Mouse (Mus musculus) midbrain, embryonic 14.5 days (tissue): ENCODE measurements around the gene Cdkn2b. TPM values are rescaled to one million over a fixed set of nuclear protein-coding genes. Genes with fewer than 3 reads are reported as not detected.

Experiments
- ATAC-seq: fragments of 200-750 bp; cut with Nextera tagmentation; 2 replicates; pipeline ENCODE4 v1.8.0; 2017; ENCODE audit warnings: moderate number of reproducible peaks, moderate library complexity; ENCODE audit not compliant: low FRiP score, low TSS enrichment
- DNase-seq: peaks from one replicate; pipeline ENCODE4 v3.0.0-alpha.2; 2015
- H3K27ac ChIP-seq: fragments of 300-500 bp; sonication (generic); replicated peaks from 2 replicates; pipeline ENCODE4 v1.5.1; 2014; ENCODE audit warnings: mild to moderate bottlenecking, low read depth, low read length, moderate library complexity
- H3K27me3 ChIP-seq: fragments of 300-500 bp; sonication (generic); 2 replicates; pipeline ENCODE4 v1.6.1; 2014; ENCODE audit warnings: low read length, control low read depth, mixed read lengths; ENCODE audit not compliant: control insufficient read depth, insufficient read depth
- H3K36me3 ChIP-seq: fragments of 300-500 bp; sonication (generic); 2 replicates; pipeline ENCODE4 v1.6.1; 2014; ENCODE audit warnings: low read length, control low read depth; ENCODE audit not compliant: control insufficient read depth, insufficient read depth
- H3K4me1 ChIP-seq: fragments of 300-500 bp; sonication (generic); 2 replicates; pipeline ENCODE4 v1.6.1; 2014; ENCODE audit warnings: mild to moderate bottlenecking, antibody characterized with exemption, low read length, control low read depth; ENCODE audit not compliant: control insufficient read depth, insufficient read depth
- H3K4me2 ChIP-seq: fragments of 300-500 bp; sonication (generic); 2 replicates; pipeline ENCODE4 v1.6.1; 2014; ENCODE audit warnings: mild to moderate bottlenecking, low read length, moderate library complexity
- H3K4me3 ChIP-seq: fragments of 300-500 bp; sonication (generic); replicated peaks from 2 replicates; pipeline ENCODE4 v1.5.1; 2014; ENCODE audit warnings: low read depth, low read length
- H3K9ac ChIP-seq: fragments of 300-500 bp; sonication (generic); replicated peaks from 2 replicates; pipeline ENCODE4 v1.6.1; 2014; ENCODE audit warnings: mild to moderate bottlenecking, low read length, moderate library complexity
- H3K9me3 ChIP-seq: fragments of 300-500 bp; sonication (generic); 2 replicates; pipeline ENCODE4 v1.6.1; 2016; ENCODE audit warnings: low read length, control low read depth, mixed read lengths; ENCODE audit not compliant: control insufficient read depth
- WGBS: fragments of 180-500 bp; shearing (Covaris S2); extraction: QIAGEN DNeasy Blood & Tissue Kit; methylation state at CpG from one replicate; pipeline ENCODE4 v1.1.7; 2014; 5-methylcytosine and 5-hydroxymethylcytosine counted together
- polyA plus RNA-seq: library from polyadenylated mRNA; unstranded; fragments of >200 nt; fragmentation: Nextera tagmentation; extraction: Ambion mirVana; gene quantifications from 2 replicates; pipeline ENCODE4 v1.2.1, GENCODE M21; 2014

Cdkn2b gene
- polyA plus RNA-seq, 1 experiment from 2014 or later = 0.75 TPM

GRCm38 (mm10) chr4:89282036-89282566, 28.7 kb downstream of the Cdkn2b start:
- ATAC-seq = peak; percentile 57
- Histone ChIP-seq H3K4me3 (no peak overlapping the region), H3K4me2 (no peak overlapping the region), H3K36me3 (no peaks in the 10 kb centered on the region), H3K27ac (no peak overlapping the region), H3K4me1 (0 out of 2 replicates have a peak, but pooled peaks cover 4% of the 10 kb centered on the region), H3K27me3 (peaks cover 89% of the 10 kb centered on the region), H3K9ac (no peak overlapping the region), H3K9me3 (no peaks in the 10 kb centered on the region)
- no peak for DNase-seq
- WGBS = under 1% methylated on average over 25 of the region's 25 CpGs

- peaks cover 92% of the 10 kb centered on the region for H3K27me3 ChIP-seq
- H3K4me3 ChIP-seq = no peak overlapping the region
- H3K4me1 ChIP-seq = 0 out of 2 replicates have a peak, but pooled peaks cover 4% of the 10 kb centered on the region
- DNase-seq (no peak), ATAC-seq (no peak)
- no peaks in the 10 kb centered on the region for H3K36me3 ChIP-seq
- H3K9me3 ChIP-seq = no peaks in the 10 kb centered on the region
- H3K9ac ChIP-seq = no peak overlapping the region
- WGBS = 2% methylated on average over 7 of the region's 7 CpGs
- no peak overlapping the region for H3K4me2 ChIP-seq
- H3K27ac ChIP-seq = no peak overlapping the region
Observed at GRCm38 (mm10) chr4:89281236-89281635, 29.6 kb downstream of the Cdkn2b start.

- 0 out of 2 replicates have a peak, but pooled peaks cover 4% of the 10 kb centered on the region for H3K4me1 ChIP-seq
- no peaks in the 10 kb centered on the region for H3K36me3 ChIP-seq
- no peaks in the 10 kb centered on the region for H3K9me3 ChIP-seq
- H3K9ac ChIP-seq = no peak overlapping the region
- DNase-seq (no peak), ATAC-seq (no peak)
- H3K4me3 ChIP-seq = no peak overlapping the region
- peaks cover 96% of the 10 kb centered on the region for H3K27me3 ChIP-seq
- H3K4me2 ChIP-seq = no peak overlapping the region
- WGBS = 0% methylated on average over 2 of the region's 2 CpGs
- no peak overlapping the region for H3K27ac ChIP-seq
Observed at GRCm38 (mm10) chr4:89279641-89280040, 31.2 kb downstream of the Cdkn2b start.

GRCm38 (mm10) chr4:89277381-89277940, 33.4 kb downstream of the Cdkn2b start:
- no peak overlapping the region for H3K4me3 ChIP-seq
- WGBS = 3% methylated on average over 5 of the region's 5 CpGs
- no peak overlapping the region for H3K27ac ChIP-seq
- no peak overlapping the region for H3K4me2 ChIP-seq
- ATAC-seq (no peak), DNase-seq (no peak)
- H3K9me3 ChIP-seq = no peaks in the 10 kb centered on the region
- no peaks in the 10 kb centered on the region for H3K36me3 ChIP-seq
- H3K9ac ChIP-seq = no peak overlapping the region
- H3K4me1 ChIP-seq = 0 out of 2 replicates have a peak, but pooled peaks cover 4% of the 10 kb centered on the region
- peaks cover 98% of the 10 kb centered on the region for H3K27me3 ChIP-seq

GRCm38 (mm10) chr4:89276669-89277219, 34.1 kb downstream of the Cdkn2b start:
- Histone ChIP-seq H3K27ac (no peak overlapping the region), H3K4me1 (no peaks in the 10 kb centered on the region), H3K4me2 (no peak overlapping the region), H3K9me3 (no peaks in the 10 kb centered on the region), H3K36me3 (no peaks in the 10 kb centered on the region), H3K4me3 (no peak overlapping the region), H3K27me3 (peaks cover 98% of the 10 kb centered on the region), H3K9ac (no peak overlapping the region)
- under 1% methylated on average over 37 of the region's 37 CpGs for WGBS
- ATAC-seq (no peak), DNase-seq (peak; percentile 38)

- no peak overlapping the region for H3K4me2 ChIP-seq
- DNase-seq (peak; percentile 20), ATAC-seq (no peak)
- no peak overlapping the region for H3K27ac ChIP-seq
- H3K9ac ChIP-seq = no peak overlapping the region
- H3K36me3 ChIP-seq = no peaks in the 10 kb centered on the region
- no peaks in the 10 kb centered on the region for H3K4me1 ChIP-seq
- H3K9me3 ChIP-seq = no peaks in the 10 kb centered on the region
- H3K4me3 ChIP-seq = no peak overlapping the region
- peaks cover 96% of the 10 kb centered on the region for H3K27me3 ChIP-seq
- WGBS = 2% methylated on average over 25 of the region's 25 CpGs
Observed at GRCm38 (mm10) chr4:89275811-89276584, 34.8 kb downstream of the Cdkn2b start.

- Histone ChIP-seq H3K9me3 (no peaks in the 10 kb centered on the region), H3K4me3 (no peak overlapping the region), H3K4me1 (no peaks in the 10 kb centered on the region), H3K27me3 (peaks cover 96% of the 10 kb centered on the region), H3K4me2 (no peak overlapping the region), H3K27ac (no peak overlapping the region), H3K9ac (no peak overlapping the region), H3K36me3 (no peaks in the 10 kb centered on the region)
- under 1% methylated on average over 24 of the region's 24 CpGs for WGBS
- ATAC-seq (0 out of 2 replicates have a peak, but pooled peaks have one; percentile 10), DNase-seq (peak; percentile 9)
Observed at GRCm38 (mm10) chr4:89274829-89275548, 35.9 kb downstream of the Cdkn2b start.

GRCm38 (mm10) chr4:89274006-89274405, 36.8 kb downstream of the Cdkn2b start:
- peak; percentile 62 for DNase-seq
- no peak for ATAC-seq
- H3K27me3 ChIP-seq = peaks cover 95% of the 10 kb centered on the region
- under 1% methylated on average over 14 of the region's 14 CpGs for WGBS
- no peaks in the 10 kb centered on the region for H3K4me1 ChIP-seq
- H3K4me2 ChIP-seq = no peak overlapping the region
- no peak overlapping the region for H3K4me3 ChIP-seq
- H3K9ac ChIP-seq = no peak overlapping the region
- no peak overlapping the region for H3K27ac ChIP-seq
- H3K9me3 ChIP-seq = no peaks in the 10 kb centered on the region
- H3K36me3 ChIP-seq = no peaks in the 10 kb centered on the region
